Mouse (Mus musculus): ENCODE data around the gene Cadm2. TPM values are rescaled to one million over a fixed set of nuclear protein-coding genes. Genes with fewer than 3 reads are reported as not detected.

The Cadm2 gene
- polyA plus RNA-seq, 1 experiment from 2014 or later = 3.5 TPM

DNA sequence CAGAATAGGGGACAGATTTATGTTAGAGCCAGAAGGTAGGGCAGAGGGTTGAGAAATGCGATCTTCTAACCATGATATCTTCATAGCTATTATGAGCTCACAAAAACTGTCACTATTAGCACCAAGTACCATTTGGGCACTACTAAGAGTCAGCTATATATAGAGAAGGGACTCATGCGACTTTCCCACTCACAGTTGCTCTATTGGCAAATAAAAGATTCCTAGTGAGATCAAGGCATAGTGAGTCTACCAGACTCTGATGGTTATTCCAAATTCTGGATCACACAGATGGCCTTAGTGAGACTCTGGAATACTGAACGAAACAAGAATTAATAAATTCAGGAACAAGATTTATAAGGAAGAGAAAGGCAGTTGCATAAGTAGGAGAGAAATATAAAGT, 827.6 kb downstream of the Cadm2 start:
- no peaks in the 10 kb centered on the region for H3K27me3 ChIP-seq
- 86% methylated on average over 3 of the region's 3 CpGs for WGBS
- ATAC-seq (ENCODE audit: insufficient number of reproducible peaks, insufficient read depth, low FRiP score, low TSS enrichment) = no peak
- H3K9ac ChIP-seq = no peak overlapping the region
- H3K27ac ChIP-seq = no peak overlapping the region
- H3K9me3 ChIP-seq = no peaks in the 10 kb centered on the region
- H3K4me1 ChIP-seq = no peaks in the 10 kb centered on the region
- H3K4me2 ChIP-seq (replicated peaks) = no peak overlapping the region
- no peak overlapping the region for H3K4me3 ChIP-seq
- no peaks in the 10 kb centered on the region for H3K36me3 ChIP-seq

DNA sequence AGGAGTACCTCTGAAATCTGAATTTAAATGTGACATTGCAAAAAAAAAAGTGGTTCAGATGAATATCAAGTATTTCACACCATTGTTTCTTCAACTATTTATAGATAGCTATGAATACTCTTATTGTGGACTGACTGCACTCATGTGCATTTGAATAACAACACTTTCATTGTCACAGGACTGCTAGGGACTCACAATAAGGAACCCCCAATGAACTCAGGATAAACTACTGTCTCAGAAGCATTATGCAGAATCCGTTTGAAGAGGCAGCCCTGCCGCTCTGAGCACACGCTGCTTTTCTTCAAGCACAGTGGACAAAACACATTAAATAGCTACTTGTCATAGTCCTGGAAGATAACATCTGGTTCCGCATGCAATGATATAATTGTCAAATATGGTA, 848.8 kb downstream of the Cadm2 start:
- Histone ChIP-seq H3K4me1 (no peaks in the 10 kb centered on the region), H3K9me3 (no peaks in the 10 kb centered on the region), H3K4me3 (no peak overlapping the region), H3K4me2 (replicated peaks) (no peak overlapping the region), H3K9ac (no peak overlapping the region), H3K27me3 (no peaks in the 10 kb centered on the region), H3K36me3 (no peaks in the 10 kb centered on the region), H3K27ac (no peak overlapping the region)
- no peak for ATAC-seq (ENCODE audit: insufficient number of reproducible peaks, insufficient read depth, low FRiP score, low TSS enrichment)
- WGBS = 60% methylated on average over 4 of the region's 4 CpGs

DNA sequence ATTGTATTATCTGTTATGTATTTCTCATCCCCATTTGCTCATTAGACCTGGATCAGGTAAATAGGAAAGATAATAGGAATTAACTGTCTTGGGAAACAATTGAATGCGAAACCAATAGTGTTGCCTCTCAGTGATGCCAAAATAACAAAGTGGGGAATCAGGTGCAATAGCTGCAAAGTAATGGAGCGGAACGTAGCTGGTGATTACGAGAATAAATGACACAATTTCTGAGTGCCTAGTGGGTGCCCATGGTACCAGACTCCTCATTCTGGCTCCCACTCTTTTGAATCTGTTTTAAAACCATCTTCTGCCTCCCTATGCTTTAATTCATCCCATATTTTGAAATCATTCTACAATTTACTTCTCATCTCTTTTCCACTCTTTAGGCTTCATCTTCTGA, 851.2 kb downstream of the Cadm2 start:
- H3K4me3 ChIP-seq = no peak overlapping the region
- ATAC-seq (ENCODE audit: insufficient number of reproducible peaks, insufficient read depth, low FRiP score, low TSS enrichment) = no peak
- 88% methylated on average over 4 of the region's 4 CpGs for WGBS
- no peak overlapping the region for H3K27ac ChIP-seq
- no peaks in the 10 kb centered on the region for H3K4me1 ChIP-seq
- H3K9ac ChIP-seq = no peak overlapping the region
- H3K36me3 ChIP-seq = no peaks in the 10 kb centered on the region
- H3K9me3 ChIP-seq = no peaks in the 10 kb centered on the region
- H3K4me2 ChIP-seq (replicated peaks) = no peak overlapping the region
- H3K27me3 ChIP-seq = no peaks in the 10 kb centered on the region

DNA sequence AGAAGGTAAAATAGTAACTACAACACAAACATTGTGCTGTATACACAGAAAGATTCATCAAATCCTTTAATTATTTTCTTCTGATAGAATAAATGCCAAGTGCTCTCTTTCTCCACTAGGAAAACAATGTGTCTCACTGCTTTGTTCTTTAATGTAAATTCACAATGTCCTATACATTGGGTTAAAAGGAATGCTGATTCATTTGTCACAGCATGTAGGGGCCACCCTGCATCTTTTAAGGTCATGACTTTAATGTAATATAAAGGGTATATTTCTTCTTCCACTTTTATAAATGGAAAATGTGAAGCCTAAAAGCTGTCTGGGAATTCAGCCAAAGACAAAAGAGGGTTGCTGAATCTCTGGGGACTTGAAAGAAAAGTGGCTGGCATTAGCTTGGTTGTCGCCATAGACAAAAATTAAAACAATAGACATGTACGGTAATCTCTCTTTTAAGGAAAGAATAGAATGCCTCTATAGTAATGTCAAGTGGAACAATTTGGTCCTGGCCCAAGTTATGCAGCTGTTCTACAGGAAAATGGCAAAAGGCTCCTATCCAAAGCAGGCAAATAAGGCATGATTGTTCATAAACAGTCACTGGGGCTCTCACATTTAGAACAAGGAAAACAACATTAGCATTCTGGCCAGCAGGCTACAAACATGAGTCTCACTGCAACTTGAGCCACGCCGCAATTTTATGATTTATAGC, 851.9 kb downstream of the Cadm2 start:
- no peak for ATAC-seq (ENCODE audit: insufficient number of reproducible peaks, insufficient read depth, low FRiP score, low TSS enrichment)
- no peaks in the 10 kb centered on the region for H3K27me3 ChIP-seq
- no peak overlapping the region for H3K27ac ChIP-seq
- no peaks in the 10 kb centered on the region for H3K36me3 ChIP-seq
- no peak overlapping the region for H3K4me2 ChIP-seq (replicated peaks)
- 81% methylated on average over 4 of the region's 4 CpGs for WGBS
- H3K4me1 ChIP-seq = no peaks in the 10 kb centered on the region
- H3K4me3 ChIP-seq = no peak overlapping the region
- no peak overlapping the region for H3K9ac ChIP-seq
- H3K9me3 ChIP-seq = no peaks in the 10 kb centered on the region

DNA sequence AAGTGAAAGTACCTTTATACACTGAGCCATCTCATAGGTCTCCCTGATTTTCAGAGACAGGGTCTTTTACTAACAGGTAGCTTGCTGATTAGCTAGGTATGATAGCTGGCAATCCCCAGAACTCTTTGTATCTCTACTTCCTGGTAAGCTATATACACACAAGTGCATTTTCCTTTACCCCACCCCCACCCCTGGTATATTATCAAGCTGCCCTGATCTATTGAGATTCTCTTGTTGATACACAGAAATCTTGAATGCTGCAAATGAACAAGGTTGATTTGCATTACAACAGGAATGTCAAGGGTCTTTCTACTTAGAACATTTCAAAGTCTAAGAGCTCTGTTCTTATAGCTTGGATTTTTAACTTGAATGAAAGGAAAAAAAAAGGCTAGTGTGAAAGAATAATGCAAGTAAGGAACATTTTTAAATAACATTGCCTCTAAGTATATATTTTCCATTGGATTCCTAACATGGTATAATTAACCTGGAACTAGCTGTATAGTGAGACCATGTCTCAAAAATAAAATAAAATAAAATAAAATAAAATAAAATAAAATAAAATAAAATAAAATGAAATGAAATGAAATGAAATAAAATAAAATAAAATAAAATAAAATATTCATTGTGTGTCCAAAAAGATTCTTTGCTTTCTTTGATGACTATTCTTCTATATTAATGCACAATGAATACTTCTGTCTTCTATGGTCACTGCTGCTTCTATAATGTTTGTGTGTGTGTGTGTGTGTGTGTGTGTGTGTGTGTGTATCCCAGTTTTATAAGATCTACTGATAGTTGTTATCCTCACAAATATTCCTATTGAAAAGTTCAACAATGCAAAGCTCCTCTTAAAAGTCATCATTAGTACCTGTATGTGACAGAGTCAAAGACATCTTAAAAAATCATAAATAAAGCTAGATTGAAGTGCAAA, 858.9 kb downstream of the Cadm2 start:
- ATAC-seq (ENCODE audit: insufficient number of reproducible peaks, insufficient read depth, low FRiP score, low TSS enrichment) = no peak

DNA sequence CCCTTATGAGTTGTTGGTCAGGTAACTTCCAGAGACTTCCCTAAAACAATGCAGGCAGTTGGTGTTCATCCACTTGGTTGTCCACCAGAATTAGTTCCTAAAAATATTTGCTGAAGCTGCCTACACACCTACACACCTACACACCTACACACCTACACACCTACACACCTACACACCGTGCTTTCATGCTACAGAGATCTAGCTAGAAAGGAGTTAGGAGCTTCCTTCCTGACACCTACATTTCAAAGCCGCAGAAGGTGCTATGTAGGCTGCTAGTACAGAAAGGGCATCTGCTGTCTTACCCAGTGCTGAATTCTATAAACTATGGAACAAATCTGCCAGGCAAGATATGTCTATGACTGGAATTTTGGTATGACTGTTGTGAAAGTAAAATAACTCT, 872.2 kb downstream of the Cadm2 start:
- Histone ChIP-seq H3K4me2 (replicated peaks) (no peak overlapping the region), H3K9ac (no peak overlapping the region), H3K9me3 (no peaks in the 10 kb centered on the region), H3K4me3 (no peak overlapping the region), H3K27me3 (no peaks in the 10 kb centered on the region), H3K4me1 (no peaks in the 10 kb centered on the region), H3K27ac (no peak overlapping the region), H3K36me3 (no peaks in the 10 kb centered on the region)
- WGBS = 89% methylated on average over 2 of the region's 2 CpGs
- ATAC-seq (ENCODE audit: insufficient number of reproducible peaks, insufficient read depth, low FRiP score, low TSS enrichment) = no peak

More for the DNA sequence above, 858.9 kb downstream of the Cadm2 start:
- Histone ChIP-seq H3K4me1 (no peaks in the 10 kb centered on the region), H3K9me3 (no peaks in the 10 kb centered on the region), H3K36me3 (no peaks in the 10 kb centered on the region), H3K9ac (no peak overlapping the region), H3K4me3 (no peak overlapping the region), H3K4me2 (replicated peaks) (no peak overlapping the region), H3K27ac (no peak overlapping the region), H3K27me3 (no peaks in the 10 kb centered on the region)

DNA sequence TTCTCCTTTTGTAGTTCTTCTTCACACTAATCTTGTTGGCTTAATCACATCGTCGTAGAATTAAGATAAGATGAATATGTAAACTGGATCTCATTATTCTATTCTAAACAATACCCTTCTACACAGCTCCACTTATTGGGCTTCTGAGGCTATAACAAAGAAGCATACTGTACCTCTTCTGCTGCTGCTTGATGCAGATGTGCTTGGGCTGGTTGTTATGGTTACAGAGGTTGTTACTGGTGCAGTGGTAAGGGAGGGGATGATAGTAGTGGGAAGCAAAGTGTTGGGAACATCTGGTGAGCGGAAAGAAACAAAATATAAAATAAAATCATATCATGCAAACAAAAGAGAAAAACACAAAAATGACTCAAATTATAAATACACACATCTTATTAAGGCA, 889.5 kb downstream of the Cadm2 start:
- 66% methylated on average over 3 of the region's 3 CpGs for WGBS
- Histone ChIP-seq H3K9ac (no peak overlapping the region), H3K4me3 (no peak overlapping the region), H3K27me3 (no peaks in the 10 kb centered on the region), H3K27ac (no peak overlapping the region), H3K36me3 (no peaks in the 10 kb centered on the region), H3K9me3 (no peaks in the 10 kb centered on the region), H3K4me2 (replicated peaks) (no peak overlapping the region), H3K4me1 (no peaks in the 10 kb centered on the region)
- no peak for ATAC-seq (ENCODE audit: insufficient number of reproducible peaks, insufficient read depth, low FRiP score, low TSS enrichment)

DNA sequence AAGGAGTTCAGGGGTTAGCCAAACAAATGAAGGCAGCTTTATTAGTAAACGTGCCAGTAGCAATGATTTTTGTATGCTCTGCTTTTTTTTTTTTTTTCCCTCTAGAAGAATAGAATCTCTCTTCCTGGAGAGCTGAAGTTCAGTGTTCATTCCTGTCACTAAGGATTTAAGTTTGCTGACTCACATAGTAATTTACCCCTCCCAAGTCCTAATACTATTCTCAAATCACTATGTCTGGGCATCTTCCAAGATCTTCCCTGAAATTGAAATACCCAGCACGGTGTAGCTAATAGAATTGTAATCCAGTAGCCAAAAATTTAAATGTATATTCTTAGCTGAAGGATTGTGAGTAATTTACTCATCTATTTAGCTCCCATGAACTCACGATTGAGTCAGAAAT, 914.2 kb downstream of the Cadm2 start:
- 56% methylated on average over 3 of the region's 3 CpGs for WGBS

DNA sequence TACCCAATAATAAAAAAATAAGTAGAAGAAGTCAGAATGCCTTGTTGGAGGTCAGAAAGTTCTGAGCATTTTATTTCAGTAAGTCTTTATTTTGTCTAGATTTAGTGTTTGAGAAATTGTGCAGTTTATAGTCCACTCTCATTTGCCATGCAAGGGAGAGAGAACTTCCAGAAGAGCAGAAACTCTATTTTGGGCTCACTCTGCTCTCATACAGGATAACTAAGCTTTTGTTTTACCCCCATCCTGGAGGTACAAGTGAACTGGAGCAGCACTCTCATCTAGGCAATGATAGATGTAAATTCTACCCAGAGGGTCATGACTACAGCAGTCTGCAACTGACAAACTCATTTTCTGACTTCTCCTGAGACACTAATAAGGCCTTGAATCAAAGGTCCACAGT, 925.9 kb downstream of the Cadm2 start:
- Histone ChIP-seq H3K9me3 (no peaks in the 10 kb centered on the region), H3K27ac (no peak overlapping the region), H3K4me2 (replicated peaks) (no peak overlapping the region), H3K9ac (no peak overlapping the region), H3K4me1 (no peaks in the 10 kb centered on the region), H3K27me3 (no peaks in the 10 kb centered on the region), H3K36me3 (no peaks in the 10 kb centered on the region), H3K4me3 (no peak overlapping the region)
- no peak for ATAC-seq (ENCODE audit: insufficient number of reproducible peaks, insufficient read depth, low FRiP score, low TSS enrichment)

More for the DNA sequence above, 914.2 kb downstream of the Cadm2 start:
- Histone ChIP-seq H3K4me3 (no peak overlapping the region), H3K4me1 (no peaks in the 10 kb centered on the region), H3K27me3 (no peaks in the 10 kb centered on the region), H3K27ac (no peak overlapping the region), H3K9me3 (no peaks in the 10 kb centered on the region), H3K9ac (no peak overlapping the region), H3K36me3 (no peaks in the 10 kb centered on the region), H3K4me2 (replicated peaks) (no peak overlapping the region)
- no peak for ATAC-seq (ENCODE audit: insufficient number of reproducible peaks, insufficient read depth, low FRiP score, low TSS enrichment)

DNA sequence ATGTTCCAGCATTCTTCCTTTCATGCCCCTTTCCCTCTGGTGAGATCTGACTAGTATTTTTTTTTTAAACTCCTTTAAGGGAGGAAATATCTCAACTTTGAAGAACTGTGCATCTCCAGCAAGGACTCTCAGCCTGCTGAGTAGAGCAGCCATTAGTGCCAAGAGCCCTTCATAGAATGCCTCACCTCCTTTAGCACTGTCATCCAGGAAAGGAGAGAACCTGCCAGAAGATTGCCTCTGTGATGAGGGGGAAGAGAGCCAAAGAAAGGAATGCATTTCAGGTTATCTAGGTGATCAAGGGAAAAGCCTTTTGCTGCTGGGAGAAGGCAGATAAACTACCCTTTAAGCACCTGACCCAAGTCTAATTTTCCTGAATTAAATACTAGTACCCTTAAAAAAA, 943.5 kb downstream of the Cadm2 start:
- Histone ChIP-seq H3K4me2 (replicated peaks) (no peak overlapping the region), H3K27me3 (no peaks in the 10 kb centered on the region), H3K4me3 (no peak overlapping the region), H3K4me1 (no peaks in the 10 kb centered on the region), H3K27ac (no peak overlapping the region), H3K36me3 (no peaks in the 10 kb centered on the region), H3K9me3 (no peaks in the 10 kb centered on the region), H3K9ac (no peak overlapping the region)
- ATAC-seq (ENCODE audit: insufficient number of reproducible peaks, insufficient read depth, low FRiP score, low TSS enrichment) = no peak

DNA sequence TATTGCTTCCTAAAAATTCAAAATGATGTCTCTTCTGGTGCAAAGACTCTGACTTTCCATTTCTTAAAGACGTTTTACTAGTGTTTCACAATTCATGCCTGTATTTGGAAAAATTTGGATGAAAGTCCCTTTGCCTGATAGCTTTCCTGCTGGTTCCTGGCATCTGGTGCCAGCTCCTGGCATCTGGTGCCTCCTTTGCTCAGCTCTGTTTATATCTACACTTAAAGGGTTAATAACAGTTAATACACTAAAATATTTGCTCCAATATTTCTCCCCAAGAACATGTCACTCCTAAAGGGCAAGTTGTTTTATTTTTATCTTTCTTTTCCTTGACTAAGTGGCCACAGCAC, 969.7 kb downstream of the Cadm2 start:
- WGBS = 75% methylated on average over 1 of the region's 1 CpGs

DNA sequence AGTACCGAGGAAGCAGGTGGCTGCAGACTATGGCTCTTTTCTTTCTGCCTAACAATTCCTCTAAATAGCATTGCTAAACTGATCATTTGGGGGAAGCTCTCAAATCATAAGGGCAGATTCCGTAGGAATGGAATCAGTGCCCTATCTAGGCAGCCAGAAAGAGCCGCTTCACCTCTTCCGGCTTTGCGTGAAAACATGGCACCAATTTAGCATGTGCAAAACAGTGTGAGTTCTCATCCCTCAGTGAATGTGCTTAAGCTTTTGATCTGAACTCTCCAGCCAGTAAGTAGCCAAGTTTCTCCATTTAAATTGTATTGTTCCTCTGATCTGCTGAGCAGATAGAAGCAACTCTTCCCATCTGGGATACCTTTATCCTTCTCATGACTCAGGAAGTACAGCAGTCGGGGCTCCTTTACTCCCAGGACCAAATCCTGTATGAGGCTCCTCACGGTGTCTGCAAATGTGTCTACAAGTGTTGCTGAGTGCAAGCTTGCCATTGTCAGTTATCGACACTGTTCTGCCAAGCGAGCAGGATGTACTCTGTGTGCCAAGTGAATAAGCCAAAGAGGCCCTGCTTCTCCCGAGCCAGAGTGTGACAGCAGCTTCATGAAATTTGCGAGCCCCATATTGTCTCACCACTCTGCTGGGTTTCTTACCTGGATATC, 970.2 kb downstream of the Cadm2 start:
- Histone ChIP-seq H3K9me3 (no peaks in the 10 kb centered on the region), H3K4me3 (no peak overlapping the region), H3K27me3 (no peaks in the 10 kb centered on the region), H3K36me3 (no peaks in the 10 kb centered on the region), H3K4me2 (replicated peaks) (no peak overlapping the region), H3K9ac (no peak overlapping the region), H3K27ac (no peak overlapping the region), H3K4me1 (no peaks in the 10 kb centered on the region)
- WGBS = 85% methylated on average over 11 of the region's 11 CpGs
- no peak for ATAC-seq (ENCODE audit: insufficient number of reproducible peaks, insufficient read depth, low FRiP score, low TSS enrichment)

More for the DNA sequence above, 969.7 kb downstream of the Cadm2 start:
- H3K27ac ChIP-seq = no peak overlapping the region
- H3K27me3 ChIP-seq = no peaks in the 10 kb centered on the region
- H3K36me3 ChIP-seq = no peaks in the 10 kb centered on the region
- no peak for ATAC-seq (ENCODE audit: insufficient number of reproducible peaks, insufficient read depth, low FRiP score, low TSS enrichment)
- no peak overlapping the region for H3K4me2 ChIP-seq (replicated peaks)
- H3K4me3 ChIP-seq = no peak overlapping the region
- H3K9me3 ChIP-seq = no peaks in the 10 kb centered on the region
- H3K9ac ChIP-seq = no peak overlapping the region
- H3K4me1 ChIP-seq = no peaks in the 10 kb centered on the region

All from embryonic facial prominence, embryonic 12.5 days (tissue).